Mouse (Mus musculus) B cell, adult 67 days (primary cell): ENCODE measurements around the gene Gpr4. TPM values are rescaled to one million over a fixed set of nuclear protein-coding genes. Genes with fewer than 3 reads are reported as not detected.

Experiments used
- total RNA-seq, 2 experiments: library from RNA; stranded (reverse); gene quantifications; 4 replicates each; pipeline ENCODE4 v1.2.4; 2023

Gene Gpr4
- total RNA-seq = not detected

DNA sequence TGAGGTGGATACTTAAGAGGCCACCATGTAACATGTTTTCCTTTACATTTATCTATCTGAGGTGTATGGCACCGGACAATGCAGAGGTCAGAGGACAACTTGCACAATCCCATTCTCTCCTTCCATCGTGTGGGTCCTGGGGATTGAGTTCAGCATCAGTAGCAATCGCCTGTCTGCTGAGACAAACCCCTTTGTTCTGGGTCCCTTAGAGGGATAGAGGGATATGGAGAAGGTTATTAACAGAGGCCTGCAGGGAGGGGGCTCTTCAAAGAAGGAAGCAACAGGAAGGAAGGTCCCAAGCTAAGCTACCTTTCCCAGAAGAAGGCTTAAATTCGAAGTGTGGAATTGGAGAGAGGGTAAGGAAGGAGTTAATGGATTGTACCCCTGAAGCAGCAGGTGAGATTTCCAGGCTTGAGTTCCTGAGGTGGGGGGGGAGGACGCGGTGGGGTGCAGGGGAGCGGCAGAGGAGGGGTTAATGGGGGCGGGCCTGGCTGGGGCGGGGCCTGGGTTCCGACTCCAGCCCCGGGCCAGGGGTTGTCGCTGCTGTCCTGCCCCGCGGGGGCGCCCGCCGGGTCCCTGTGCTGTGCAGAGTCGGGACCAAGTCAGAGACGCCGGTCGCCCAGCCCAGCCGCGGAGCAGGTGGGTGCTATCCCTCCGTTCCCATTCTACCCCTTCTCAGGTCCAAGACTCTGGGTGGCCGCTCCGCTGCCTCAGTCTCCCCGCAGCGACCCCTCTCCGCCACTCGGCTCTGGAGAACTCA lies at the start of gene Gpr4:
TSS of gene Gpr4 (plus strand) at position 543 of the 760 bp plus-strand sequence.

DNA sequence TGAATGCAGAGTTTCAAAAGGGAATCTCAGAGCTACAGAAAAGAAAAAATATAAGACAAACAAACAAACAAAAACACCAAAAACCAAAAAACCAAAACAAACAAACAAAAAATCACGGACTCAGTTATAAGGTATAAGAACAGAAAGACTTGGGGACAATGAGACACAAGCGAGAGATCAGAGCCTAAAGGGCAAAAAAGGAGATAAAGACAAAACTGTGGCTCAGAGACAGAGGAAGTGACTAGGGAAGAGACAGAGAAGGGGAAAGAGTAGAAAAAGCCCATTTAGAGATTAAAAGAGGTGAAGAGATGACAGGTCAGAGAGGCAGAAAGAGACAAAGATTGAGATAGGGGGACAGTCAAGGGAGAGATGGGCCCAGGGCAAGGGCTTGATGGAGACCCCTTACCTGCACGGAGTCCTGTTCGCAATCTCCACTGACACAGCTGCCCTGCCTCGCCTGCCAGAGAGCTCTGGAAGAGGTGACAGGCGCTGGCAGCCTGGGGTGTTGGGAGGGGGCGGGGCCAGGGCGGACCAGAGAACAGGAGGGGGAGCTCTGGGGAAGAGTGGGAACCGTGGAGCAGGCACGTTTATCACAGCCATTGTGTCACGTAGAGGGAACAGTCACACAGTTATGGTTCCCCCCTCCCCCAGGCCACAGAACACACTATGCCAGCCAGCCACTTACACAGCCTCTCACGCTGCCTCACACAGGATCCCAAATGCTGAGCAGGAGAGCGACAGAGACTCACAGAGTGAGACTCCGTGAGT lies 46.5 kb upstream of the Gpr4 start, which contains the start of gene Gipr:
TSS of gene Gipr (minus strand) at position 472 of the 768 bp plus-strand sequence.

DNA sequence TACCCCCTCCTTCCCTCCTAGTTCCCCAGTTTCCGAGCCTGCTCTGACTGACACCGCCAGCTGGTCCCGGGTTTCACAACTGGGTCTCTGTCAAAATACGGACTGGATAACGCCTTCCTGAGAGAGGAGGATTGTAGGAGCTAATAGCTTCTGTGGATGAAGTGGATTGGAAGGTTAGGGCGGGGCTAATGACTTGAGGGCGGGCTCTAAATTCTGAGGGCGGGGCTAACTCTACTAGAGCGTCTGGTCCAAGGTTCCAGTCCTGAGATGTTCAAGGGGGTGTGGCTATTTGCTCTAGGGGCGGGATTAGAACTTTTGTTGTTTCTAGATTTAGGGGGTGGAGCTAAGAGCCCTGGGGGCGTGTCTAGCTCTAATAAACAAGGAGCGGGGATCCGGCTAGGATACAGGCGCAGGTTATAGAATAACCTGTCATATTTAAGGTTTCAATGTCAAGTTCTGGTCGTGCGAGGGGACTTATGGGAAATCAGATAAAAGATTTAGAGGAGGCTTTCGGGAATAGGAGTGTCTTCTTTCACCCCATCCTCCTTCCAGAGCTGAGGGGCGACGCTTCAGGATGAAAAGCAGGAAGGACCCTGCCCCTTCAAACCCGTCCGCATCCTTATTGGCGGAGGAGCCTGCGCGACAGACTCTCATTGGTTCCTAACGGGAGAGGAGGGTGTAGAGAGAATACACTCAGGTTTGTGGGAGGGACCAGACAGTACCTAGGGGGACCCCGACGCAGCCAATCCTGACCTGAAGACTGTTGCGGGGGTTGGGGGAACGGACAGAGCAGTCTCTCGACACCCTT lies 36.4 kb upstream of the Gpr4 start, which contains the start of gene Eml2:
TSS of gene Eml2 (plus strand) at position 714 of the 808 bp plus-strand sequence.

DNA sequence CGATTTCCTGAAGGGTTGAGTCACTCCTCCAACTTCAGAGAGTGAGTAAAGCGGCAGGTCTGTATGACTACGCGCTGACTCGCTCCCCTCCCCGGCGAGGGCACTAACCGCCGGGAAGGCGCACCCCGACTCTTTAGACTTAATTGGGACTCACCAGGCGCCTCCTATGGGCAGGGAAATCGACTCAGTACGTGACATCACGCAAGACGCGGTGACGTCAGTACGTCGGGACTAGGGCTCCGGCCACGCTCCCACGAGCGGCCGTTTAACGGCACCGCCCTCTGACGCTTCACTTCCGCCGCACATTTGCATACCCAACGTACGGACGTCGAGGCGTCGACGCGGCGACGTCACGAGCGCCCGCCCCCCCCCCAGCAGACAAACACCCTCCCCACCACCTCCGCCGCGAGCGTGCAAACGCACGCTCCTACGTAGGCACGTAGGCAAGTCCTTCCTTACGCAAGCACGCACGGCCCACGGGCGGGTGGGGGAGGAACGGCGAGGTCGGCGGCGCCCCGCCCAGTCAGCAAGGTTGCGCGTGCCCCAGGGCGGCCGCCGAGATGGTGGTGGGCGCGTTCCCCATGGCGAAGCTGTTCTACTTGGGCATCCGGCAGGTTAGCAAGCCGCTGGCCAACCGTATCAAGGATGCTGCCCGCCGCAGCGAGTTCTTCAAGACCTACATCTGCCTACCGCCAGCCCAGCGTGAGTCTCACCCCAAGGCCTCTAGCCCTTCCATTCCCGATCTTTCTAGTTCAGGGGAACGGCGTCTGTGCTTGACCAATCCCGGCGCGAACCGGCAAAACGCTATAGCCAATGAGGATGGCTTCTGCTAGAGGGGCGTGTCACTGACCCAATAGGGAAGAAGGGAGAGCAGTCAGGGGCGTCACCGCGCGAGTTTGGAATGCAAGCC lies 15.8 kb downstream of the Gpr4 start, which contains the start of gene Opa3:
TSS of gene Opa3 (plus strand) at position 452 of the 910 bp plus-strand sequence.

DNA sequence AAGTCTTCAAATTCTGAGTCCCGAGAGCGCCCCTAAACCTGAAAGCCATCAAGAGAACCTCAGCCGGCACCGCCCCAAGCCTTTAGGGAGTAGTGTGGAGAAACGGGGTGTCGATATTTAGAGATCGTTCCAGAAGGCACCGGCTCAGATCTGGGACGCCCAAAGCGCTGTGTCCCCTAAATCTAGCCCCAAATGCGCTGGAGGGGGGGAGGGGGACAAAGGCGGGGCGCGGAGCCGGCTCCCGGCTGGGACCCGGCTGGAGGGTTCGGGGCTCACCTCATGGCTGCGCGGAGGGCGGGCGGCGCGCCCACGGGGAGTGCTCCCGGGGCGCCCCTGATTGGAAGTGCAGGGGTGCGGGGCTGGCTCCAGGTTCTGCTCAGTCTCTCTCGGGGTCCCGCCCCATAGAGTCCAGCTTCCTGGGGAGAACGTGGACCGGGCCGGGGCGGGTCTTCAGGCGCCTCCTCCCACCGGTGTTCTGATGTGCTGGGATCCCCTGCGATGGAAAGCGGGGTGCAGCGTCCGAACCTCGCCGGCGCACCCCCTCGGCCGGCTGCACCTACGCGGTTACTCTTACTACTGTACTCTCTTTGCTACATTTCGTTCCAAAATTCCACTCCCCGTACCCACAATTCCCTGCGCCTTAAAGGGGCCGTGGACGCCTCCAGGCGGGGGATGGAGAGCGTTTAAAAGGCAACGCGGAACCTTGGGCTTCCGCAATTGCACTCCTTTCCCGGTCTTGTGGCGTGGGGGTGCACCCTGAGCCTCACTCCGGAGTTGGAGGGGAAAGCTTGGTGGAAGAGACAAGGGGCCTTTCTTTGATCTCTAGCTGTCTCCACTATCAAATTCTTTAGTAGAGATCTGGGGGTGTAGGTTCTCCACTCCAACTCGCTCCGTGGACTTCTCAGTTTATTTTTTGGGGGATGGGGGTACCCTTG lies 59.2 kb downstream of the Gpr4 start, which contains the start of gene Vasp:
TSS of gene Vasp (minus strand) at position 580 of the 935 bp plus-strand sequence.

Other genes with a start within 250 kb of the Gpr4 start
- not detected for gene Nanos2, start 225.1 kb upstream of the Gpr4 start, total RNA-seq
- gene Mypop, start 221.3 kb upstream of the Gpr4 start, total RNA-seq = 1 to 10 TPM; 1.4 to 1.8 TPM
- 10 to 100 TPM; 32.3 to 33.9 TPM for gene Irf2bp1, start 208.5 kb upstream of the Gpr4 start, total RNA-seq
- not detected for gene Foxa3, start 189.0 kb upstream of the Gpr4 start, total RNA-seq
- gene Sympk, start 188.2 kb upstream of the Gpr4 start, total RNA-seq = 100 to 1,000 TPM; 109 to 118 TPM
- under 1 TPM in 1 of 2 experiments, not detected in 1; 0.58 TPM for gene Rsph6a, start 157.8 kb upstream of the Gpr4 start, total RNA-seq
- gene Dmwd, start 136.3 kb upstream of the Gpr4 start, total RNA-seq = 10 to 100 TPM; 15.1 to 15.8 TPM
- 10 to 100 TPM; 12.2 to 17.9 TPM for gene Dmpk, start 128.7 kb upstream of the Gpr4 start, total RNA-seq
- gene Six5, start 117.9 kb upstream of the Gpr4 start, total RNA-seq = under 1 TPM; 0.24 to 0.46 TPM
- not detected for gene Gm4969, start 94.2 kb upstream of the Gpr4 start, total RNA-seq
- gene Fbxo46, start 92.7 kb upstream of the Gpr4 start, total RNA-seq = 10 to 100 TPM; 27.1 to 29.2 TPM
- gene Qpctl, start 63.2 kb upstream of the Gpr4 start, total RNA-seq = 10 to 100 TPM; 12.3 to 14.1 TPM
- 100 to 1,000 TPM in 1 of 2 experiments, 10 to 100 TPM in 1; 89.6 to 100 TPM for gene Snrpd2, start 62.8 kb upstream of the Gpr4 start, total RNA-seq
- not detected for gene Gipr, start 46.4 kb upstream of the Gpr4 start, total RNA-seq
- 10 to 100 TPM; 20.6 to 35.2 TPM for gene Eml2, start 36.1 kb upstream of the Gpr4 start, total RNA-seq
- 10 to 100 TPM; 37.9 to 54.7 TPM for gene Opa3, start 15.8 kb downstream of the Gpr4 start, total RNA-seq
- gene Vasp, start 59.3 kb downstream of the Gpr4 start, total RNA-seq = 100 to 1,000 TPM; 403 to 410 TPM
- not detected for gene Ppm1n, start 67.5 kb downstream of the Gpr4 start, total RNA-seq
- gene Rtn2, start 70.1 kb downstream of the Gpr4 start, total RNA-seq = not detected
- gene Fosb, start 97.5 kb downstream of the Gpr4 start, total RNA-seq = 1,000 to 10,000 TPM in 1 of 2 experiments, 100 to 1,000 TPM in 1; 524 to 1,527 TPM
- 10 to 100 TPM; 64.3 to 66.3 TPM for gene Ercc1, start 132.2 kb downstream of the Gpr4 start, total RNA-seq
- gene Cd3eap, start 146.9 kb downstream of the Gpr4 start, total RNA-seq = 10 to 100 TPM in 1 of 2 experiments, 1 to 10 TPM in 1; 6.7 to 10.7 TPM
- 1 to 10 TPM; 1.4 to 1.9 TPM for gene Ppp1r13l, start 147.2 kb downstream of the Gpr4 start, total RNA-seq
- gene Ercc2, start 169.5 kb downstream of the Gpr4 start, total RNA-seq = 10 to 100 TPM; 57.0 to 80.3 TPM
- gene Klc3, start 191.6 kb downstream of the Gpr4 start, total RNA-seq = 1 to 10 TPM; 1.9 to 2.2 TPM
- gene Ckm, start 192.2 kb downstream of the Gpr4 start, total RNA-seq = under 1 TPM; 0.44 TPM
- gene Mark4, start 246.3 kb downstream of the Gpr4 start, total RNA-seq = 10 to 100 TPM; 29.5 to 30.7 TPM